Mouse (Mus musculus): ENCODE data around the gene Coro1a. TPM values are rescaled to one million over a fixed set of nuclear protein-coding genes. Genes with fewer than 3 reads are reported as not detected.

Gene Coro1a
- total RNA-seq, 2 experiments from 2014 or later, result 1,059 to 1,554 TPM

Other genes with a start within 250 kb of the Coro1a start
- 0.07 and 0.52 TPM in 2 replicates for gene Atp2a1, start 244.7 kb downstream of the Coro1a start, total RNA-seq (2015)
- not detected in 2 replicates for gene Atp2a1, start 244.7 kb downstream of the Coro1a start, total RNA-seq (2017)
- gene Sh2b1, start 232.4 kb downstream of the Coro1a start, total RNA-seq (2015), result 18.2 and 20.6 TPM in 2 replicates
- 9.9 and 10.6 TPM in 2 replicates for gene Sh2b1, start 232.4 kb downstream of the Coro1a start, total RNA-seq (2017)
- 40.2 and 44.3 TPM in 2 replicates for gene Tufm, start 220.4 kb downstream of the Coro1a start, total RNA-seq (2015)
- gene Tufm, start 220.4 kb downstream of the Coro1a start, total RNA-seq (2017), result 33.8 and 44.9 TPM in 2 replicates
- 75.5 and 84.4 TPM in 2 replicates for gene Atxn2l, start 204.3 kb downstream of the Coro1a start, total RNA-seq (2015)
- gene Atxn2l, start 204.3 kb downstream of the Coro1a start, total RNA-seq (2017), result 26.1 and 40.5 TPM in 2 replicates
- 110 and 121 TPM in 2 replicates for gene Eif3c, start 141.4 kb downstream of the Coro1a start, total RNA-seq (2015)
- gene Eif3c, start 141.4 kb downstream of the Coro1a start, total RNA-seq (2017), result 131 and 143 TPM in 2 replicates
- gene Apobr, start 122.8 kb downstream of the Coro1a start, total RNA-seq (2015), result 27.6 and 30.3 TPM in 2 replicates
- 98.7 and 99.5 TPM in 2 replicates for gene Apobr, start 122.8 kb downstream of the Coro1a start, total RNA-seq (2017)
- 106 and 118 TPM in 2 replicates for gene Cln3, start 122.0 kb downstream of the Coro1a start, total RNA-seq (2015)
- 59.5 and 77.8 TPM in 2 replicates for gene Cln3, start 122.0 kb downstream of the Coro1a start, total RNA-seq (2017)
- 2.5 and 2.9 TPM in 2 replicates for gene Il27, start 112.8 kb downstream of the Coro1a start, total RNA-seq (2015)
- gene Il27, start 112.8 kb downstream of the Coro1a start, total RNA-seq (2017), result 3.0 and 4.8 TPM in 2 replicates
- gene Nupr1, start 76.9 kb downstream of the Coro1a start, total RNA-seq (2015), result 54.7 and 61.4 TPM in 2 replicates
- 108 and 126 TPM in 2 replicates for gene Nupr1, start 76.9 kb downstream of the Coro1a start, total RNA-seq (2017)
- gene Sgf29, start 58.5 kb downstream of the Coro1a start, total RNA-seq (2015), result 42.1 and 55.6 TPM in 2 replicates
- gene Sgf29, start 58.5 kb downstream of the Coro1a start, total RNA-seq (2017), result 27.3 and 35.5 TPM in 2 replicates
- gene Sult1a1, start 31.4 kb downstream of the Coro1a start, total RNA-seq (2015), result 4.8 and 6.6 TPM in 2 replicates
- gene Sult1a1, start 31.4 kb downstream of the Coro1a start, total RNA-seq (2017), result 6.6 and 6.9 TPM in 2 replicates
- 49.8 and 60.5 TPM in 2 replicates for gene Bola2, start 12.4 kb downstream of the Coro1a start, total RNA-seq (2015)
- gene Bola2, start 12.4 kb downstream of the Coro1a start, total RNA-seq (2017), result 106 and 161 TPM in 2 replicates
- 4.1 and 6.0 TPM in 2 replicates for gene Slx1b, start 12.0 kb downstream of the Coro1a start, total RNA-seq (2015)
- 4.7 and 5.9 TPM in 2 replicates for gene Slx1b, start 12.0 kb downstream of the Coro1a start, total RNA-seq (2017)
- 173 and 177 TPM in 2 replicates for gene Mapk3, start 51.8 kb upstream of the Coro1a start, total RNA-seq (2015)
- 88.3 and 91.1 TPM in 2 replicates for gene Mapk3, start 51.8 kb upstream of the Coro1a start, total RNA-seq (2017)
- gene Gdpd3, start 58.5 kb upstream of the Coro1a start, total RNA-seq (2015), result 26.8 and 37.3 TPM in 2 replicates
- gene Gdpd3, start 58.5 kb upstream of the Coro1a start, total RNA-seq (2017), result 57.9 and 71.4 TPM in 2 replicates
- gene Ypel3, start 69.2 kb upstream of the Coro1a start, total RNA-seq (2015), result 196 and 200 TPM in 2 replicates
- gene Ypel3, start 69.2 kb upstream of the Coro1a start, total RNA-seq (2017), result 91.7 and 117 TPM in 2 replicates
- 0.68 and 1.0 TPM in 2 replicates for gene Tbx6, start 73.7 kb upstream of the Coro1a start, total RNA-seq (2015)
- gene Tbx6, start 73.7 kb upstream of the Coro1a start, total RNA-seq (2017), result 0.98 and 0.99 TPM in 2 replicates
- 186 and 196 TPM in 2 replicates for gene Ppp4c, start 84.7 kb upstream of the Coro1a start, total RNA-seq (2015)
- 139 and 154 TPM in 2 replicates for gene Ppp4c, start 84.7 kb upstream of the Coro1a start, total RNA-seq (2017)
- not detected in 2 replicates for gene Fam57b, start 89.9 kb upstream of the Coro1a start, total RNA-seq (2015)
- not detected in 2 replicates for gene Fam57b, start 89.9 kb upstream of the Coro1a start, total RNA-seq (2017)
- gene 4930451I11Rik, start 123.9 kb upstream of the Coro1a start, total RNA-seq (2015), result not detected in 2 replicates
- gene 4930451I11Rik, start 123.9 kb upstream of the Coro1a start, total RNA-seq (2017), result not detected in 2 replicates
- gene Doc2a, start 139.6 kb upstream of the Coro1a start, total RNA-seq (2015), result not detected in 2 replicates
- gene Doc2a, start 139.6 kb upstream of the Coro1a start, total RNA-seq (2017), result not detected in 2 replicates
- 14.6 and 22.0 TPM in 2 replicates for gene Hirip3, start 154.2 kb upstream of the Coro1a start, total RNA-seq (2015)
- gene Hirip3, start 154.2 kb upstream of the Coro1a start, total RNA-seq (2017), result 147 and 164 TPM in 2 replicates
- gene Ino80e, start 154.6 kb upstream of the Coro1a start, total RNA-seq (2015), result 42.5 and 51.5 TPM in 2 replicates
- 21.3 and 46.4 TPM in 2 replicates for gene Ino80e, start 154.6 kb upstream of the Coro1a start, total RNA-seq (2017)
- gene Taok2, start 176.9 kb upstream of the Coro1a start, total RNA-seq (2015), result 14.3 and 19.0 TPM in 2 replicates
- gene Taok2, start 176.9 kb upstream of the Coro1a start, total RNA-seq (2017), result 26.8 and 32.0 TPM in 2 replicates
- gene Tmem219, start 215.1 kb upstream of the Coro1a start, total RNA-seq (2015), result 47.9 and 50.9 TPM in 2 replicates
- gene Tmem219, start 215.1 kb upstream of the Coro1a start, total RNA-seq (2017), result 44.9 and 45.5 TPM in 2 replicates
- 7.3 and 12.0 TPM in 2 replicates for gene Kctd13, start 221.1 kb upstream of the Coro1a start, total RNA-seq (2015)
- 10.9 and 19.0 TPM in 2 replicates for gene Kctd13, start 221.1 kb upstream of the Coro1a start, total RNA-seq (2017)
- not detected in 2 replicates for gene Asphd1, start 241.8 kb upstream of the Coro1a start, total RNA-seq (2015)
- not detected in 2 replicates for gene Asphd1, start 241.8 kb upstream of the Coro1a start, total RNA-seq (2017)
- 2.9 TPM in 1 of 2 replicates, not detected in the other for gene Sez6l2, start 242.8 kb upstream of the Coro1a start, total RNA-seq (2015)
- gene Sez6l2, start 242.8 kb upstream of the Coro1a start, total RNA-seq (2017), result 0.16 and 0.33 TPM in 2 replicates